Mouse (Mus musculus) kidney, postnatal 0 days (tissue): Measurements from ENCODE around the gene Epha2. TPM values are rescaled to one million over a fixed set of nuclear protein-coding genes. Genes with fewer than 3 reads are reported as not detected.

Experiments
- ATAC-seq: fragments of 200-750 bp; cut with Nextera tagmentation; replicated peaks from 2 replicates; pipeline ENCODE4 v1.8.0; 2017; ENCODE audit warnings: low read depth, moderate number of reproducible peaks, moderate TSS enrichment, moderate library complexity; ENCODE audit not compliant: low FRiP score
- DNase-seq: peaks from one replicate; pipeline ENCODE4 v3.0.0-alpha.2; 2016; ENCODE audit warnings: low spot score
- H3K27ac ChIP-seq: fragments of 300-500 bp; sonication (generic); 2 replicates; pipeline ENCODE4 v1.5.1; 2014; ENCODE audit warnings: mild to moderate bottlenecking
- H3K27me3 ChIP-seq: fragments of 300-500 bp; sonication (generic); 2 replicates; pipeline ENCODE4 v1.6.1; 2014; ENCODE audit warnings: low read length, mixed read lengths; ENCODE audit not compliant: insufficient read depth
- H3K36me3 ChIP-seq: fragments of 300-500 bp; sonication (generic); 2 replicates; pipeline ENCODE4 v1.6.1; 2014; ENCODE audit warnings: low read length, mixed read lengths; ENCODE audit not compliant: insufficient read depth
- H3K4me1 ChIP-seq: fragments of 300-500 bp; sonication (generic); replicated peaks from 2 replicates; pipeline ENCODE4 v1.6.1; 2014; ENCODE audit warnings: antibody characterized with exemption, low read length, mixed read lengths; ENCODE audit not compliant: insufficient read depth
- H3K4me2 ChIP-seq: fragments of 300-500 bp; sonication (generic); 2 replicates; pipeline ENCODE4 v1.6.1; 2014; ENCODE audit warnings: mild to moderate bottlenecking, low read length, moderate library complexity, mixed read lengths
- H3K4me3 ChIP-seq: fragments of 300-500 bp; sonication (generic); replicated peaks from 2 replicates; pipeline ENCODE4 v1.5.1; 2014; ENCODE audit warnings: low read depth, low read length
- H3K9ac ChIP-seq: fragments of 300-500 bp; sonication (generic); 2 replicates; pipeline ENCODE4 v1.6.1; 2014; ENCODE audit warnings: low read depth, low read length
- H3K9me3 ChIP-seq: fragments of 300-500 bp; sonication (generic); replicated peaks from 2 replicates; pipeline ENCODE4 v1.6.1; 2016; ENCODE audit warnings: low read length, inconsistent platforms, mixed read lengths
- CTCF ChIP-seq: IDR thresholded peaks from 2 replicates; pipeline ENCODE4 v1.5.1; 2016; ENCODE audit warnings: antibody characterized with exemption, low read depth, mild to moderate bottlenecking, moderate library complexity
- WGBS: fragments of 180-500 bp; shearing (Covaris S2); extraction: QIAGEN DNeasy Blood & Tissue Kit; methylation state at CpG from one replicate; pipeline ENCODE4 v1.1.7; 2014; 5-methylcytosine and 5-hydroxymethylcytosine counted together
- polyA plus RNA-seq: library from polyadenylated mRNA; unstranded; fragments of >200 nt; fragmentation: Nextera tagmentation; extraction: Ambion mirVana; gene quantifications from 2 replicates; pipeline ENCODE4 v1.2.1, GENCODE M21; 2015

The Epha2 gene
- polyA plus RNA-seq, 1 experiment from 2014 or later = 5.6 TPM

DNA sequence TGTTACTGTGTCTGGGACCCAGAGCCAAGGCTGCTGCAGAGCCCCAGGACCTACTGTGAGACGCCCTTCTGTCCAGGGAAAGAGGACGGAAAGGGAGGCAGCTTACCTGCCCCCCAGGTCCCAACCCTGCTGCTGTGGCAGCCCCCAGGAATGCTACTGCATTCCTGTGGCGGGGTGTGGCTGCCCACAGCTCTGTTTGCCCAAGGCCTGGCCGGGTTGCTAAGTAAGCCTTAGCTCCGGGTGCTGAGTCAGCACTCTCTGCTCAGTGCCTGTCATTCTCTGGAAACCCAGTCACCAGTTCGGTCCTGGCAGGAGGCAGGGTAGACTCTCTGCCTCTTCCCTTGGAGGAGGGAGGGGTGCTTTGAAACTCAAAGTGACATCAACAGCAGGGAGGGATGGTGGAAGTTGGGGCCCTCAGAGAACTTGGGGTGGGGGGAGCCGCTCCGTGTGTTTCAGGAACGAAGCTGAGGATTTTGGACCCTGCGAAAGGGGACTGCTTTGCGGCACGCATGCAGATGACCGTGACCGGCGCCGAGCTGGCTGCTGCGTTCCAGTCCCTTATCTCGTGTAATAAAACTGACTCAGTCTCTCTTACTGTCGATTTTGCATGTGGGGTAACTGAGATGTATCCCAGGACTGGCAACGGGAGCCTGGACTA, 14.1 kb upstream of the Epha2 start:
- Histone ChIP-seq H3K27me3 (no peaks in the 10 kb centered on the region), H3K4me3 (no peak overlapping the region), H3K4me2 (no peak overlapping the region), H3K36me3 (no peaks in the 10 kb centered on the region), H3K4me1 (peaks cover 23% of the 10 kb centered on the region), H3K27ac (no peak overlapping the region), H3K9me3 (no peaks in the 10 kb centered on the region), H3K9ac (no peak overlapping the region)
- no peak for TF ChIP-seq CTCF
- WGBS = 14% methylated on average over 20 of the region's 20 CpGs
- DNase-seq = no peak
- peak; percentile 52 for ATAC-seq

GRCm38 (mm10) chr4:141287518-141288004, 13.5 kb upstream of the Epha2 start:
- no peak overlapping the region for H3K4me3 ChIP-seq
- ATAC-seq (no peak), DNase-seq (no peak)
- no peaks in the 10 kb centered on the region for H3K36me3 ChIP-seq
- H3K9ac ChIP-seq = no peak overlapping the region
- no peaks in the 10 kb centered on the region for H3K9me3 ChIP-seq
- no peak overlapping the region for H3K27ac ChIP-seq
- peaks cover 22% of the 10 kb centered on the region for H3K4me1 ChIP-seq
- H3K27me3 ChIP-seq = no peaks in the 10 kb centered on the region
- TF ChIP-seq CTCF = no peak
- WGBS = 15% methylated on average over 15 of the region's 15 CpGs
- H3K4me2 ChIP-seq = no peak overlapping the region

GRCm38 (mm10) chr4:141288152-141288551, 12.9 kb upstream of the Epha2 start:
- no peak overlapping the region for H3K27ac ChIP-seq
- 61% methylated on average over 8 of the region's 8 CpGs for WGBS

DNA sequence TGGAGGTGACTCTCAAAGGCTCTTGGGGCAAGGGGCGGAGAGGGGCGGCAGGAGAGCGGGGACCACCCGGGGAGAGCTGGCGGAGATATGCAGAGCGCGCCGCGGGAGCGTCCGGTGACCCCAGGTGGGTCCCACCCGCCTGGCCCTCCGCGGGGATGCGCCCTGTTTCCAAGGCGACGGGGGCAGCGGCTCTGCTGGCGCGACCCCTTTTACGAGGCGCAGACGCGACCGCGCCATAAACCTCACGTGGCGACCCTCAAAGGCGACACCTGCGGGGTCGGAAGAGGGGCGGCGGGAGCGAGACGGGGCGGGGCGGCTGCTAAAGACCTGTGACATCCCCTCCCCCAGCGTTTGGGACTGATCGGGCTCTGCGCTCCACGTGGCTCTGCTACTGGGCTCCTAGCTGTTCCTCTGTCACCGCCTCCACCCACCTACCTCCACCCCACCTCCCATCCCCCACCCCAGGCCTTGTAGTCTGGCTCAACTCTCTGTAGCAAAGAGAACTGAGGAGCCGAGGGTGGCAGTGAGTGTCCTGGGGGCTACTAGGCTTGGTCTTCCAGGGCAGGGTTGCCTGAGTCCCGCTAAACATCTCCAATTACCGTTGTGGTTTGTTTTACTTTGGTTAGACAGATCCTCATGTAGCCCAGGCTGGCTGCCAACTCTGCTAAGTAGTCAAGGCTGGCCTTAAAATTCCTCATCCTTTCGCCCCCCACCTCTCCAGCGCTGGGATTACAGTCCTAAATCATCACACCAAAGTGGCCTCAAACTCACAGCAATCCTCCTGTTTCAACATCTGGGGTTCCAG, 9.3 kb upstream of the Epha2 start:
- ATAC-seq (no peak), DNase-seq (no peak)
- peaks cover 19% of the 10 kb centered on the region; the same call in 1 of the 2 replicates for H3K4me1 ChIP-seq
- H3K36me3 ChIP-seq = no peaks in the 10 kb centered on the region
- H3K27me3 ChIP-seq = no peaks in the 10 kb centered on the region
- no peaks in the 10 kb centered on the region for H3K9me3 ChIP-seq
- WGBS = 4% methylated on average over 32 of the region's 47 CpGs
- H3K4me2 ChIP-seq = peak overlapping the region; percentile 61
- H3K27ac ChIP-seq = no peak overlapping the region
- H3K4me3 ChIP-seq = peak overlapping the region; percentile 18; the same call in 1 of the 2 replicates
- H3K9ac ChIP-seq = peak overlapping the region; percentile 31; the same call in 1 of the 2 replicates
- TF ChIP-seq CTCF = no peak

More at GRCm38 (mm10) chr4:141288152-141288551, 12.9 kb upstream of the Epha2 start:
- H3K9ac ChIP-seq = no peak overlapping the region
- no peaks in the 10 kb centered on the region for H3K36me3 ChIP-seq
- ATAC-seq = no peak
- H3K4me2 ChIP-seq = no peak overlapping the region
- H3K4me1 ChIP-seq = peaks cover 22% of the 10 kb centered on the region; the same call in 1 of the 2 replicates
- H3K9me3 ChIP-seq = no peaks in the 10 kb centered on the region
- no peak overlapping the region for H3K4me3 ChIP-seq
- DNase-seq = no peak
- no peak for TF ChIP-seq CTCF
- H3K27me3 ChIP-seq = no peaks in the 10 kb centered on the region

DNA sequence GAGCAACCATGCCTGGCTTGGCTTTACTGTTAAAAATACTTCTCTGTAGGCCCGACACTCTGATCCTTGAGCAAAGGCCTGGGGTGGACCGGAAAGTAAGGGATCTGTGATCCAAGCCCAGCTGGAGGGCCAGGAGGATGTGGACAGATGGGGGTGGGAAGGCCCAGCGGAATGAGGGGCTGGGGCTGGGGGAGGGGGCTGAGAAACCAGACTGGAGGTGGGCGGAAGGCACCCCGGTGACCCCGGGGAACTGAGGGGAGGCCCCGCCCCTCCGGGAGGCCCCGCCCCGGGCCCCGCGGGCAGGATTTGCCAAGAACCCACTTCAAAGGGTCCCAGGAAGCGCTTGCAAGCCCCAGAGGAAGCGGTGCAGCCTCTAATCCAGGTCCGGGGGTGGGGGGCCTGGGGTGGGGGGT, 5.3 kb upstream of the Epha2 start:
- WGBS = 10% methylated on average over 10 of the region's 15 CpGs
- no peak overlapping the region for H3K4me2 ChIP-seq
- H3K4me3 ChIP-seq = no peak overlapping the region
- H3K27ac ChIP-seq = no peak overlapping the region
- no peaks in the 10 kb centered on the region for H3K9me3 ChIP-seq
- H3K36me3 ChIP-seq = no peaks in the 10 kb centered on the region
- H3K4me1 ChIP-seq = peaks cover 10% of the 10 kb centered on the region; the same call in 1 of the 2 replicates
- no peak for ATAC-seq
- no peak for DNase-seq
- H3K27me3 ChIP-seq = no peaks in the 10 kb centered on the region
- H3K9ac ChIP-seq = no peak overlapping the region
- no peak for TF ChIP-seq CTCF

- Histone ChIP-seq H3K4me2 (no peak overlapping the region), H3K27ac (no peak overlapping the region), H3K36me3 (no peaks in the 10 kb centered on the region), H3K9ac (no peak overlapping the region), H3K9me3 (no peaks in the 10 kb centered on the region), H3K27me3 (no peaks in the 10 kb centered on the region), H3K4me1 (no peaks in the 10 kb centered on the region; the same call in 1 of the 2 replicates), H3K4me3 (no peak overlapping the region)
- no peak for DNase-seq
- no peak for TF ChIP-seq CTCF
- 34% methylated on average over 7 of the region's 7 CpGs for WGBS
- no peak for ATAC-seq
These were observed 3.1 kb upstream of the Epha2 start for GRCm38 (mm10) chr4:141297934-141298333.
